Mouse (Mus musculus) CH12.LX (cell line): ENCODE results near the gene Gm16381. TPM values are rescaled to one million over a fixed set of nuclear protein-coding genes. Genes with fewer than 3 reads are reported as not detected.
"Not testable (repeated sequence)": the region's sequence is repeated elsewhere in the genome, so short reads cannot be mapped to it uniquely, and the experiment has no call there.

Source experiments
- DNase-seq: peaks from one replicate; pipeline ENCODE4 v3.0.0-alpha.2; 2013; ENCODE audit errors: extremely low read depth
- H3K27ac ChIP-seq: 2 replicates; pipeline ENCODE4 v1.5.1; 2012; ENCODE audit warnings: low read depth, mild to moderate bottlenecking, control low read depth, moderate library complexity; ENCODE audit not compliant: insufficient read depth
- H3K27me3 ChIP-seq: replicated peaks from 2 replicates; pipeline ENCODE3; 2012; ENCODE audit warnings: inconsistent platforms
- H3K36me3 ChIP-seq, 2 experiments: replicated peaks in 1 of 2; 2 replicates each; pipeline versions ENCODE3 to v1.6.1; 2012; ENCODE audit warnings: inconsistent platforms in 1 of 2, low read length in 1 of 2, mild to moderate bottlenecking in 1 of 2, mixed read lengths in 1 of 2, moderate library complexity in 1 of 2; ENCODE audit not compliant: control insufficient read depth in 1 of 2, insufficient read depth in 1 of 2
- H3K4me1 ChIP-seq, 2 experiments: 2 replicates each; pipeline ENCODE4 v1.6.1; 2012; ENCODE audit warnings: inconsistent platforms in 1 of 2, moderate library complexity in 1 of 2; ENCODE audit not compliant: insufficient read depth in 2 of 2, control insufficient read depth in 1 of 2
- H3K4me2 ChIP-seq: 2 replicates; pipeline ENCODE4 v1.6.1; 2012; ENCODE audit warnings: low read depth, mild to moderate bottlenecking, control low read depth; ENCODE audit not compliant: poor library complexity, insufficient read depth, severe bottlenecking
- H3K4me3 ChIP-seq, 3 experiments: fragments of 150-350 bp in 1 of 3; sonication (generic) in 1 of 3; replicated peaks in 1 of 3; 2 replicates each; pipeline versions ENCODE3 to v1.5.1; 2011 to 2012; ENCODE audit warnings: low read depth in 2 of 3, low read length in 2 of 3, mild to moderate bottlenecking in 2 of 3, moderate library complexity in 2 of 3, control low read depth in 1 of 3, improper control_type of control experiment in 1 of 3, inconsistent platforms in 1 of 3, mixed read lengths in 1 of 3; ENCODE audit not compliant: poor library complexity in 1 of 3
- H3K79me2 ChIP-seq: replicated peaks from 2 replicates; pipeline ENCODE4 v1.6.1; 2012; ENCODE audit warnings: mild to moderate bottlenecking, moderate library complexity; ENCODE audit not compliant: control insufficient read depth, poor library complexity, insufficient read depth, severe bottlenecking; ENCODE audit errors: extremely low read depth
- H3K9ac ChIP-seq: 2 replicates; pipeline ENCODE4 v1.6.1; 2012; ENCODE audit warnings: low read depth, mild to moderate bottlenecking, control low read depth, moderate library complexity; ENCODE audit not compliant: insufficient read depth
- H3K9me3 ChIP-seq: replicated peaks from 2 replicates; pipeline ENCODE3; 2012; ENCODE audit warnings: low read length, inconsistent platforms, mixed read lengths
- dilution Hi-C: fragments of 300-500 bp; cut with MboI; formaldehyde crosslinking; loops from 2 replicates; pipeline ENCODE4 v1.14.3; 2020; ENCODE audit warnings: low sequenced_read_pairs; ENCODE audit not compliant: extremely low pct_unique_long_range_greater_than_20kb, extremely low pct_ligation_motif_present
- in situ Hi-C: fragments of 300-500 bp; cut with MboI; formaldehyde crosslinking; loops from 3 replicates; pipeline ENCODE4 v1.14.3; 2019; ENCODE audit warnings: low sequenced_read_pairs, low pct_ligation_motif_present, low pct_unique_long_range_greater_than_20kb, mixed read lengths
- polyA plus RNA-seq: library from polyadenylated mRNA; unstranded; fragments of >175 nt; gene quantifications from 2 replicates; pipeline ENCODE4 v1.2.1, GENCODE M21; 2012; ENCODE audit warnings: low read depth; ENCODE audit not compliant: insufficient read length
- total RNA-seq, 2 experiments: library from RNA; depleted of rRNA; stranded (reverse); fragments of 300-350 nt in 1 of 2; fragments of >200 nt in 1 of 2; gene quantifications; 2 replicates each; pipeline ENCODE4 v1.2.3; 2012 to 2014

Gm16381 gene
- total RNA-seq (2012; rRNA removed) = not detected in 2 replicates
- total RNA-seq (2014; rRNA removed) = not detected in 2 replicates
- polyA plus RNA-seq = not detected in 2 replicates

GRCm38 (mm10) chr12:87644520-87644919 lies at the start of gene Gm16381:
TSS of gene Gm16381 (minus strand) at chr12:87644620.
- H3K27ac ChIP-seq, in situ Hi-C loops, H3K36me3 ChIP-seq, H3K4me3 ChIP-seq, H3K27me3 ChIP-seq, H3K9ac ChIP-seq, DNase-seq, H3K4me2 ChIP-seq, H3K4me1 ChIP-seq, dilution Hi-C loops, H3K79me2 ChIP-seq, H3K9me3 ChIP-seq: not testable (repeated sequence)

GRCm38 (mm10) chr12:87652916-87653703 lies 8.7 kb upstream of the Gm16381 start:
- H3K27ac ChIP-seq, DNase-seq, H3K27me3 ChIP-seq, H3K36me3 ChIP-seq, H3K9me3 ChIP-seq, H3K4me2 ChIP-seq, in situ Hi-C loops, dilution Hi-C loops, H3K79me2 ChIP-seq, H3K4me3 ChIP-seq, H3K4me1 ChIP-seq, H3K9ac ChIP-seq: not testable (repeated sequence)

- DNase-seq, H3K79me2 ChIP-seq, H3K4me3 ChIP-seq, H3K27ac ChIP-seq, H3K36me3 ChIP-seq, H3K4me2 ChIP-seq, H3K9ac ChIP-seq, dilution Hi-C loops, H3K9me3 ChIP-seq, in situ Hi-C loops, H3K27me3 ChIP-seq, H3K4me1 ChIP-seq: not testable (repeated sequence)
These were observed 25.9 kb downstream of the Gm16381 start, which contains the start of gene Gm4027 for GRCm38 (mm10) chr12:87618569-87618968. TSS of gene Gm4027 (plus strand) at chr12:87618869.

GRCm38 (mm10) chr12:87602388-87602787 lies 42.0 kb downstream of the Gm16381 start, which contains the start of gene Oog1:
TSS of gene Oog1 (plus strand) at chr12:87602688.
- H3K36me3 ChIP-seq, H3K9ac ChIP-seq, DNase-seq, H3K4me1 ChIP-seq, H3K4me3 ChIP-seq, H3K79me2 ChIP-seq, H3K4me2 ChIP-seq, H3K9me3 ChIP-seq, dilution Hi-C loops, in situ Hi-C loops, H3K27ac ChIP-seq, H3K27me3 ChIP-seq: not testable (repeated sequence)

GRCm38 (mm10) chr12:87601388-87601787 lies 43.0 kb downstream of the Gm16381 start:
- H3K79me2 ChIP-seq, H3K4me3 ChIP-seq, H3K4me1 ChIP-seq, dilution Hi-C loops, in situ Hi-C loops, H3K27me3 ChIP-seq, H3K36me3 ChIP-seq, H3K9ac ChIP-seq, H3K4me2 ChIP-seq, H3K27ac ChIP-seq, DNase-seq, H3K9me3 ChIP-seq: not testable (repeated sequence)
